ENCODE assay signal across 28 mouse cellular contexts in the genomic region with DNA sequence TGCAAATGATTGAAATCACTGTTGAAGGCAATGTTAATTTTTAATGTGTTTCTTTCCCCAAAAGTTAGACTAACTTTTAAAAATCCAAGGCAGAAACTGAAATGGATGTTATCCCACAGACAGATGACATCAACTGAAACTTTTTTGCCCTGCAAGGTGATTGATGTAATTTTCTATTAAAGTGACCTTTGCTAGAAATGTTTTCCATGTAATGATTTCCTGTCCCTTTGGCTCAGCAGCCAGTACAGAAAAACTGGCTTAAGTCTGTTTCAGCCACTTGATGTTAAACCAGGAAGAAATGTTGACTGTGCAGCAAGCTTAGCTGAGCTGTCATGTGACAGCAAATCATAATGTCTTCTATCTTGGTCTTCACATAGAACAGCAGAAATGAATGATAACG.
"Had no signal": no experiment of that assay in that cellular context is flagged by ENCODE, and none has a peak within 500 bp of the region (broad histone marks: within the 10 kb centered on the region; RNA-seq: fewer than 3 reads in every experiment).

No protein-coding gene starts in this region.

- H3K4me3 ChIP-seq: embryonic facial prominence, embryonic 10.5 days; embryonic facial prominence, embryonic 12.5 days; embryonic facial prominence, embryonic 13.5 days; embryonic facial prominence, embryonic 15.5 days; erythroblast, embryonic 14.5 days; forebrain, embryonic 10.5 days; forebrain, embryonic 12.5 days; forebrain, embryonic 13.5 days; forebrain, embryonic 15.5 days; gastrocnemius, adult 2 months had no signal

- H3K27ac ChIP-seq: embryonic facial prominence, embryonic 10.5 days; embryonic facial prominence, embryonic 12.5 days; embryonic facial prominence, embryonic 13.5 days; embryonic facial prominence, embryonic 15.5 days; forebrain, embryonic 10.5 days; forebrain, embryonic 12.5 days; forebrain, embryonic 13.5 days; forebrain, embryonic 15.5 days; gastrocnemius, adult 2 months had no signal

- H3K4me1 ChIP-seq: embryonic facial prominence, embryonic 10.5 days; embryonic facial prominence, embryonic 12.5 days; embryonic facial prominence, embryonic 13.5 days; embryonic facial prominence, embryonic 15.5 days; forebrain, embryonic 10.5 days; forebrain, embryonic 12.5 days; forebrain, embryonic 13.5 days; forebrain, embryonic 15.5 days had no signal

- H3K27me3 ChIP-seq: embryonic facial prominence, embryonic 12.5 days; embryonic facial prominence, embryonic 13.5 days; embryonic facial prominence, embryonic 15.5 days; forebrain, embryonic 12.5 days; forebrain, embryonic 13.5 days; forebrain, embryonic 15.5 days had no signal

- H3K9me3 ChIP-seq: embryonic facial prominence, embryonic 10.5 days; embryonic facial prominence, embryonic 12.5 days; embryonic facial prominence, embryonic 13.5 days; embryonic facial prominence, embryonic 15.5 days; forebrain, embryonic 10.5 days; forebrain, embryonic 12.5 days; forebrain, embryonic 13.5 days; forebrain, embryonic 15.5 days had no signal

- ATAC-seq: forebrain, embryonic 13.5 days; forebrain, embryonic 14.5 days; forebrain, embryonic 15.5 days; forebrain, embryonic 16.5 days; forebrain, postnatal 0 days had no signal

- H3K36me3 ChIP-seq: embryonic facial prominence, embryonic 10.5 days; embryonic facial prominence, embryonic 12.5 days; embryonic facial prominence, embryonic 13.5 days; embryonic facial prominence, embryonic 15.5 days; forebrain, embryonic 10.5 days; forebrain, embryonic 12.5 days; forebrain, embryonic 15.5 days had no signal

- DNase-seq: cerebellum, adult 2 months; cerebellum, adult 8-10 months; cerebellum, adult 9-10 months; cerebellum, adult 9-11 months; cerebellum, postnatal 10 days; cerebellum, postnatal 14 days; cerebellum, postnatal 25 days; cerebellum, postnatal 36 days; embryo, embryonic 11 days; forebrain, postnatal 0 days; gastrocnemius, adult 2 months; gastrocnemius, postnatal 10 days; gastrocnemius, postnatal 14 days; gastrocnemius, postnatal 25 days; gastrocnemius, postnatal 36 days; heart, adult 11 months; heart, adult 18-20 months had no signal

- H3K9ac ChIP-seq: embryonic facial prominence, embryonic 12.5 days; embryonic facial prominence, embryonic 13.5 days; embryonic facial prominence, embryonic 15.5 days; forebrain, embryonic 12.5 days; forebrain, embryonic 13.5 days; forebrain, embryonic 15.5 days; forebrain, postnatal 0 days had no signal

- H3K4me2 ChIP-seq: embryonic facial prominence, embryonic 12.5 days; embryonic facial prominence, embryonic 13.5 days; embryonic facial prominence, embryonic 15.5 days; forebrain, embryonic 12.5 days; forebrain, embryonic 13.5 days; forebrain, embryonic 15.5 days had no signal
